Mouse (Mus musculus): ENCODE measurements around the gene Ogfr.

The Ogfr gene

GRCm38 (mm10) chr2:180589123-180589831 is at the start of gene Ogfr:
Gene Ogfr (plus strand): TSS chr2:180589245.
- DNase-seq, result peak; percentile 87 to 89

GRCm38 (mm10) chr2:180543675-180544074 is 45.4 kb upstream of the Ogfr start:
- peak in 1 of 2 experiments; percentile 25 for DNase-seq

GRCm38 (mm10) chr2:180545046-180545445 is 44.0 kb upstream of the Ogfr start:
- DNase-seq, result no peak

- no peak for DNase-seq
Observed at GRCm38 (mm10) chr2:180547384-180548106, 41.5 kb upstream of the Ogfr start.

GRCm38 (mm10) chr2:180552340-180552739 is 36.7 kb upstream of the Ogfr start:
- no peak for DNase-seq

- DNase-seq, result no peak
Observed at GRCm38 (mm10) chr2:180555219-180555618, 33.8 kb upstream of the Ogfr start.

GRCm38 (mm10) chr2:180556470-180556869 is 32.6 kb upstream of the Ogfr start:
- no peak for DNase-seq

GRCm38 (mm10) chr2:180560245-180560644 is 28.8 kb upstream of the Ogfr start:
- DNase-seq, result no peak

GRCm38 (mm10) chr2:180562146-180562545 is 26.9 kb upstream of the Ogfr start:
- DNase-seq, result no peak

GRCm38 (mm10) chr2:180563296-180563695 is 25.7 kb upstream of the Ogfr start:
- DNase-seq, result no peak

- DNase-seq, result no peak
Observed at GRCm38 (mm10) chr2:180563841-180564240, 25.2 kb upstream of the Ogfr start.

GRCm38 (mm10) chr2:180566240-180566913 is 22.7 kb upstream of the Ogfr start:
- DNase-seq, result peak; percentile 49 to 77

- DNase-seq, result peak; percentile 61 to 73
Observed at GRCm38 (mm10) chr2:180569028-180569643, 19.9 kb upstream of the Ogfr start.

- no peak for DNase-seq
Observed at GRCm38 (mm10) chr2:180576482-180576881, 12.6 kb upstream of the Ogfr start.

GRCm38 (mm10) chr2:180578686-180579085 is 10.4 kb upstream of the Ogfr start:
- DNase-seq, result peak; percentile 77 to 87

- DNase-seq, result no peak
Observed at GRCm38 (mm10) chr2:180581002-180581401, 8.0 kb upstream of the Ogfr start, which contains the start of gene Mrgbp. Gene Mrgbp (plus strand): TSS chr2:180581304.

GRCm38 (mm10) chr2:180582481-180583153 is 6.4 kb upstream of the Ogfr start:
- DNase-seq, result peak; percentile 99 to 100

- DNase-seq, result no peak
Observed at GRCm38 (mm10) chr2:180583154-180583507, 5.9 kb upstream of the Ogfr start.

GRCm38 (mm10) chr2:180588736-180589122 is 316 bp upstream of the Ogfr start:
- no peak for DNase-seq

- no peak for DNase-seq
Observed at GRCm38 (mm10) chr2:180597490-180597889, 8.4 kb downstream of the Ogfr start, which contains the start of gene Col9a3. Gene Col9a3 (plus strand): TSS chr2:180597790.

GRCm38 (mm10) chr2:180598157-180598705 is 9.2 kb downstream of the Ogfr start:
- peak; percentile 50 to 56 for DNase-seq

- DNase-seq, result peak; percentile 65 to 79
Observed at GRCm38 (mm10) chr2:180600569-180601021, 11.6 kb downstream of the Ogfr start.

Data from cerebellum, postnatal 25 days (tissue).